34 mouse cellular contexts compared by ENCODE assay signal in the genomic region with DNA sequence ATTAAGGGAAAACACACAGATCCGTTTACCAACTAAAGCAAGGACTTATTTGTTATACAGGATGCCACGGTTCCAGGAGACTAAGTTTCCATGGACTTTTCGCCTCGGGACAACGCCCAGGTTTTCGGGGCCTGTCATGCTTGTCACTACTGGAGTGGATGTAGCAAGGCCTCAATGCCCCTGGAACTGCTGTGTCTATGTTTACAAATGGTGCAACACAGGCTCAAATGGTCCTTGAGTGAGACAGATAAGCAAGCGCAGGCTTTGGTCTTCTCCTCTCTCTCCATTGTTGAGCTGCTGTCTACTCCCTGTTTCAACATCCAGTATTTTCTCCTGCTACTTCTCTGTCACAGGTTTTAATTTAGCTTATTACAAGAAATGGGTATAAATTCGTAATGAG.
"Had no signal": no experiment of that assay in that cellular context is flagged by ENCODE, and none has a peak within 500 bp of the region (broad histone marks: within the 10 kb centered on the region; RNA-seq: fewer than 3 reads in every experiment).

No protein-coding gene starts in this region.

- H3K4me2 ChIP-seq: heart, embryonic 11.5 days; heart, embryonic 12.5 days; heart, embryonic 13.5 days; heart, embryonic 15.5 days; hindbrain, embryonic 12.5 days; hindbrain, embryonic 13.5 days; hindbrain, embryonic 14.5 days; hindbrain, embryonic 15.5 days; kidney, embryonic 15.5 days had no signal

- DNase-seq: heart, postnatal 10 days; heart, postnatal 14 days; heart, postnatal 36 days; heart, postnatal 4 days; kidney, adult 11 months; kidney, adult 18-20 months; kidney, adult 2 months; kidney, adult 8-10 months; kidney, adult 9 months; kidney, postnatal 10 days; kidney, postnatal 14 days; kidney, postnatal 25 days; kidney, postnatal 36 days; kidney, postnatal 4 days; layer of hippocampus, adult 9-11 months; layer of hippocampus, postnatal 36 days had no signal

- ATAC-seq: hindbrain, embryonic 16.5 days; hindbrain, postnatal 0 days; inflammation-experienced regulatory T-cells, adult 6 months; intestine, embryonic 16.5 days; intestine, postnatal 0 days had no signal

- H3K27me3 ChIP-seq: heart, embryonic 12.5 days; heart, embryonic 13.5 days; heart, embryonic 15.5 days; hindbrain, embryonic 12.5 days; hindbrain, embryonic 13.5 days; hindbrain, embryonic 15.5 days; kidney, embryonic 15.5 days had no signal

- H3K9ac ChIP-seq: heart, embryonic 12.5 days; heart, embryonic 13.5 days; heart, embryonic 15.5 days; hindbrain, embryonic 12.5 days; hindbrain, embryonic 13.5 days; hindbrain, embryonic 14.5 days; hindbrain, embryonic 15.5 days; kidney, embryonic 15.5 days had no signal

- H3K36me3 ChIP-seq: heart, embryonic 10.5 days; heart, embryonic 12.5 days; heart, embryonic 13.5 days; heart, embryonic 15.5 days; hindbrain, embryonic 10.5 days; hindbrain, embryonic 12.5 days; hindbrain, embryonic 13.5 days; hindbrain, embryonic 15.5 days; kidney, embryonic 15.5 days had no signal

- H3K9me3 ChIP-seq: heart, embryonic 10.5 days; heart, embryonic 12.5 days; heart, embryonic 13.5 days; heart, embryonic 15.5 days; hindbrain, embryonic 10.5 days; hindbrain, embryonic 12.5 days; hindbrain, embryonic 13.5 days; hindbrain, embryonic 15.5 days; kidney, embryonic 15.5 days had no signal

- H3K4me1 ChIP-seq: heart, embryonic 15.5 days; hindbrain, embryonic 10.5 days; hindbrain, embryonic 12.5 days; hindbrain, embryonic 13.5 days; hindbrain, embryonic 15.5 days had no signal

- H3K4me3 ChIP-seq: heart, embryonic 10.5 days; heart, embryonic 12.5 days; heart, embryonic 13.5 days; heart, embryonic 15.5 days; hindbrain, embryonic 10.5 days; hindbrain, embryonic 12.5 days; hindbrain, embryonic 13.5 days; hindbrain, embryonic 15.5 days; kidney, embryonic 15.5 days; layer of hippocampus, adult 2 months had no signal

- H3K27ac ChIP-seq: heart, embryonic 10.5 days; heart, embryonic 13.5 days; heart, embryonic 15.5 days; hindbrain, embryonic 10.5 days; hindbrain, embryonic 12.5 days; hindbrain, embryonic 13.5 days; hindbrain, embryonic 14.5 days; hindbrain, embryonic 15.5 days; hindbrain, postnatal 0 days; kidney, embryonic 15.5 days; kidney, postnatal 0 days; layer of hippocampus, adult 2 months had no signal
